Mouse (Mus musculus): Measurements from ENCODE around the gene Nrarp. TPM values are rescaled to one million over a fixed set of nuclear protein-coding genes. Genes with fewer than 3 reads are reported as not detected.
A peak's percentile ranks its signal among the peaks of the same experiment; 100 is the strongest.

The Nrarp gene
- polyA plus RNA-seq, 1 experiment from 2014 or later = 2.1 TPM

DNA sequence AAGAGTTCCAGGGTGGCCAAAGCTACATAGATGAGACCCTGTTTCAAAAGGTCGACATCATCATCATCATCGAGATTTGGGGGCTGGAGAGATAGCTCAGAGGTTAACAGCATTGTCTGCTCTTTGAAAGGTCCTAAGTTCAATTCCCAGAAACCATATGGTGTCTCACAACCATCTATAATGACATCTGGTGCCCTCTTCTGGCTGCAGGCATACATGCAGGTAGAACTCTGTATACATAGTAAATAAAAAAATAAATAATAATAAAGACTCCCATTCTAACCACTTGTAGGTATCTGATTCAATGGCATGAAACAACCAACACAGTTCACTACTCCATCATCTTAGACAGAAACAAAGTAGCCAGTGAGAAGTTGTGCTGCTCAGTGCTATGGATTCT is 23.6 kb upstream of the Nrarp start:
- Histone ChIP-seq H3K9ac (no peak overlapping the region), H3K27ac (replicated peaks) (no peak overlapping the region), H3K9me3 (replicated peaks) (no peaks in the 10 kb centered on the region), H3K4me1 (replicated peaks) (peaks cover 8% of the 10 kb centered on the region; the same call in 1 of the 2 replicates), H3K27me3 (no peaks in the 10 kb centered on the region), H3K4me2 (no peak overlapping the region), H3K4me3 (replicated peaks) (no peak overlapping the region), H3K36me3 (replicated peaks) (no peaks in the 10 kb centered on the region)
- WGBS (ENCODE audit: insufficient replicate concordance) = 25% methylated on average over 2 of the region's 2 CpGs
- ATAC-seq (ENCODE audit: insufficient read depth) = no peak

DNA sequence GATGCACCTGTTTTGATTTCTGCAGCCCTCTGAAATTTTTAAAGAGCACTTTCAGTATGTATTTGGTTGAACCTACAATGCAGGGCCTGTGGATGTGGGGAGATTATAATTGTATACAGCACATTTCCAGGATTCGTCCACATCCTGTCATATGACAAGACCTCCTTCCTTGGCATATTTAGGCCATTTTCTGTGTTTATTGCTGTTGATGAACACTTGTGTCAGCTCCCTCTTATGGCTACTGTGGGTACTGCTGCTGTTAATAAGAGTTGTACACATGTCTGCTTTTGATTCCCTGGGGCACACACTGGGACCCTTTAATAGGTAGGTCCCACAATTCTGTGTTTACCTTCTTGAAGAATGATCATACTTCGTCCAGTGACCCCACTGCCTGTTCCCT is 22.9 kb upstream of the Nrarp start:
- H3K4me3 ChIP-seq (replicated peaks) = no peak overlapping the region
- WGBS (ENCODE audit: insufficient replicate concordance) = 26% methylated on average over 2 of the region's 2 CpGs
- H3K4me2 ChIP-seq = no peak overlapping the region
- H3K27ac ChIP-seq (replicated peaks) = no peak overlapping the region
- no peaks in the 10 kb centered on the region for H3K36me3 ChIP-seq (replicated peaks)
- peaks cover 2% of the 10 kb centered on the region; the same call in 1 of the 2 replicates for H3K4me1 ChIP-seq (replicated peaks)
- no peaks in the 10 kb centered on the region for H3K27me3 ChIP-seq
- ATAC-seq (ENCODE audit: insufficient read depth) = no peak
- no peaks in the 10 kb centered on the region for H3K9me3 ChIP-seq (replicated peaks)
- no peak overlapping the region for H3K9ac ChIP-seq

DNA sequence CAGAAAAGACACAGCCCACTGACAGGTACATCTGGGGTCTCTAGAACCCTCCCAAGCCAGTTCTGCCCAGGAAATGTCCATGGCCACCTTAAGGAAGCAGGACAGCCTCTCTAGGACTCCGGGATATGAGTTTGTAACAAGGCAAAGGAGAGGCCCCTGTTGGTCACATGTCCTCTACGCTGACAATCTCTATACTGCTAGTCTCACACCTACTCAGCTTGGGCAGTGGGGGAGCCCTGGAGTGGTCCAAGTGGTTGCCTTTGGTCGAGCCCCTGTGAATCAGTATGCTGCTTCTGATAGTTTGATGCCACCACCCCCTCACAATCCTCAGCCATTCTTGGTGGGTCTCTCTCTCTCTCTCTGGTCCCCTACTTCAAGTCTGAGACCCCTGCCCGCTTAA is 13.1 kb upstream of the Nrarp start:
- no peaks in the 10 kb centered on the region for H3K9me3 ChIP-seq (replicated peaks)
- peak overlapping the region; percentile 56 for H3K4me3 ChIP-seq (replicated peaks)
- peak overlapping the region; percentile 53 for H3K27ac ChIP-seq (replicated peaks)
- peak overlapping the region; percentile 84 for H3K4me2 ChIP-seq
- WGBS (ENCODE audit: insufficient replicate concordance) = 27% methylated on average over 4 of the region's 4 CpGs
- H3K27me3 ChIP-seq = peaks cover 13% of the 10 kb centered on the region; the same call in 1 of the 2 replicates
- H3K9ac ChIP-seq = peak overlapping the region; percentile 52; the same call in 1 of the 2 replicates
- H3K36me3 ChIP-seq (replicated peaks) = no peaks in the 10 kb centered on the region
- peaks cover 53% of the 10 kb centered on the region for H3K4me1 ChIP-seq (replicated peaks)
- peak; percentile 31; the same call in 1 of the 2 replicates for ATAC-seq (ENCODE audit: insufficient read depth)

DNA sequence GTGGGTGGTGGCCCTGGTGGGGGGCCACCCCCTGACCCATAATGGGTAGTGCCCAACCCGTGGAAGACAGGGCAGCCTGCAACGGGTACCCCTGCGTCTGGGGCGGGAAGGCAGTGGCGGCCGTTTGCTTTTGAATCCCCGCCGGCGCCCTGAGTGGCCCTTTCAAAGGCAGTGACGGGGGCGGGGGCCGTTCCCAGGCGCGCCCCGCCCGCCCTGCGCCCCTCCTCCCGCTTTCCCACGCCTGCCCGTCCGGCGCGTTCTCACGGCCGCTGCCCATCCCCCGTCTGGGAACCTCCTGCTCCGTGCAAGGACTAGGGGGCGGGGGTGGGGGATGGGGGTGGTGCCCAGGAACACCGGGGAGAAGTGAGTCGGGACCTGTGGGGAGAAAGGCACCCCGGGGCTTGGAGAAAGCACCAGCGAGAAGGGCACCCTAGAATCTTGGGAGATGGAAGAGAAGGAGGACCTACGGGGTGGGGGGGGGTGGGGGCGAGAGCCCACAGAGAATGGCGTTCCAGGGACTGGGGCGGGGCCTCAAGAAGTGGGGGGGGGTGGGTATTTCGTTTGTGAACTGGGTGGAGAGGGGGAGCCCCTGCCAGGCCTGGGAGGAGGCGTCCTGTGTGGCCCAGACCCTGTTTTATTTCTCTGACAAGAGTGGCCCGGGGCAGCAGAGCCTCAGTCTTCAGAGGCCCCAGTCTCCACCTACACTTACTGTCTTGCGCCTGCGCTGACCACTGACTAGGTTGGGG is 12.5 kb upstream of the Nrarp start:
- H3K9ac ChIP-seq = peak overlapping the region; percentile 52; the same call in 1 of the 2 replicates
- H3K27ac ChIP-seq (replicated peaks) = peak overlapping the region; percentile 53
- ATAC-seq (ENCODE audit: insufficient read depth) = peak; percentile 52
- peak overlapping the region; percentile 56 for H3K4me3 ChIP-seq (replicated peaks)
- H3K27me3 ChIP-seq = peaks cover 13% of the 10 kb centered on the region; the same call in 1 of the 2 replicates
- WGBS (ENCODE audit: insufficient replicate concordance) = 3% methylated on average over 41 of the region's 41 CpGs
- no peaks in the 10 kb centered on the region for H3K36me3 ChIP-seq (replicated peaks)
- no peaks in the 10 kb centered on the region for H3K9me3 ChIP-seq (replicated peaks)
- H3K4me1 ChIP-seq (replicated peaks) = peaks cover 60% of the 10 kb centered on the region
- peak overlapping the region; percentile 84 for H3K4me2 ChIP-seq

DNA sequence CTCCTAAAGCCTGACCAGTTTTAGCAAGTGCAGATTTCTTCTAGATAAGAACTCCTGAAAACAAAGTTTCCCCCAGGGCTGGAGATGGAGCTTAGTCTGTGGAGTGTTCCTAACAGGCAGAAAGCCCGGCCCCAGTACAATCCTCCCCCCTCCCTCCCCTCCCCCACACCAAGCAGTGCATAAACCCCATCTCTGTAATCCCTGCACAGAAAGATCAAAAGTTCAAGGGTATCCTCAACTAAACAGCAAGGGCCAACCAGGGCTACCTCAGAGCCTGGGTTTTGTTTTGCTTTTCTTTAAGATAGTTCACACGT is 11.9 kb upstream of the Nrarp start:
- Histone ChIP-seq H3K9ac (peak overlapping the region; percentile 52; the same call in 1 of the 2 replicates), H3K4me1 (replicated peaks) (peaks cover 64% of the 10 kb centered on the region), H3K9me3 (replicated peaks) (no peaks in the 10 kb centered on the region), H3K27ac (replicated peaks) (peak overlapping the region; percentile 53; the same call in 1 of the 2 replicates), H3K4me2 (peak overlapping the region; percentile 84), H3K27me3 (peaks cover 8% of the 10 kb centered on the region; the same call in 1 of the 2 replicates), H3K36me3 (replicated peaks) (no peaks in the 10 kb centered on the region), H3K4me3 (replicated peaks) (peak overlapping the region; percentile 56)
- 24% methylated on average over 2 of the region's 2 CpGs for WGBS (ENCODE audit: insufficient replicate concordance)
- ATAC-seq (ENCODE audit: insufficient read depth) = no peak

DNA sequence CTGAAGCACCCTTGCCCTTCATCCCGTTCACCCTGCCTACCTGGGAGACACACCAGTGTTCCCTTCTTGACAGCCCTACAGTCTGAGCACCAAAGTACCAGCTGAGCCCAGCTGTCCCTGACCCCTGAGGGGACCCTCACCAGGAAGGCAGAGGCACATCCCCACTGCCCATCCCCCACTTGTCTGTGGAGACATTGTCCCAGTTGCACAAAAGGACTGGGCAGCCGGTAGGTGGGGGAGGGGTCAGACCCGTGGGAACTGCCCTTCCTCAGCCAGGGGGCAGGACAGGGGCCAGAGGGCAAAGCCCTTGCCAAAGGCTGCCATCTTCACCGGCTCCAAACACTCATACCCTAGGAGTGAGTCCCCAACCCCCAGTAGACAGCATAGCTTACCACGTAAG is 10.8 kb upstream of the Nrarp start:
- no peak overlapping the region for H3K4me2 ChIP-seq
- no peak overlapping the region for H3K9ac ChIP-seq
- H3K27ac ChIP-seq (replicated peaks) = no peak overlapping the region
- ATAC-seq (ENCODE audit: insufficient read depth) = no peak
- no peak overlapping the region for H3K4me3 ChIP-seq (replicated peaks)
- no peaks in the 10 kb centered on the region for H3K27me3 ChIP-seq
- WGBS (ENCODE audit: insufficient replicate concordance) = 42% methylated on average over 5 of the region's 5 CpGs
- H3K4me1 ChIP-seq (replicated peaks) = peaks cover 73% of the 10 kb centered on the region
- H3K36me3 ChIP-seq (replicated peaks) = no peaks in the 10 kb centered on the region
- H3K9me3 ChIP-seq (replicated peaks) = no peaks in the 10 kb centered on the region

DNA sequence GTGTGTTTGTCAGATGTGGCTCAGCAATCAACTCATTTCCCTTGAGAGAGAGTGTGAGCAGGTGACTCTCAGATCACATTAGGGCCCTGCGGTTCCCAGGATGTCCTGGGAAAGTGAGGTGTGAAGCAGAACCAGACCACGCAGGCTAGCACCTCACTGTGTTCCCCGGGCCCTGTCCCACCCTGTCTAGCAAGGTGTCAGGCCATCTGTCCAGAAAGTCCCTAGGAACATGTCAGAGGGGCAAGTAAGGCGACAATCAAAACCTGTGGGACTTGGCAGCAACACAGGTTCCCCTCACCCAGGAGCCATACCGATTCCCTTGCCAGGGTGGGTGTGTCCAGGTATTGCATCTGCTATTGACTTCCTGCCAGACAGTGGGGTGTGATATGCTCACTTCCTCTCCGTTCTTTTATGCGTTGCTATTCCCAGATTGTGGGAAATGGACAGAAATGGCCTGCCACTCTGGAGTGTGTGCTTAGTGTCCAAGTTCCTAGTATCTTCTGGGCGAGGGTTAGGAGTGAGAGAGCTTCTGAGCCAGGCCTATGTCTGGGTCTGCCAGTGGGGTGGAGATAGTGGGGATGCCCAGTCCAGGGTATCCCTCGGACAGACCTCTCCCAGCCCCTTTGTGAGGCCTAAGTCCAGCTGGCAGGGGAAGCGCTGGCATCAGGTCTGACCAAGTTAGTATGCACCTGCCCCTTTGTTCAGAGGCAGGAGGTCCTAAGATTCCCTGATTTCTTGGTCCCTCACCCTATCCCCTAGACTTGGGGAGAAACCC is 10.0 kb upstream of the Nrarp start:
- peaks cover 75% of the 10 kb centered on the region for H3K4me1 ChIP-seq (replicated peaks)
- H3K27ac ChIP-seq (replicated peaks) = no peak overlapping the region
- 45% methylated on average over 10 of the region's 10 CpGs for WGBS (ENCODE audit: insufficient replicate concordance)
- H3K9ac ChIP-seq = no peak overlapping the region
- H3K9me3 ChIP-seq (replicated peaks) = no peaks in the 10 kb centered on the region
- no peak for ATAC-seq (ENCODE audit: insufficient read depth)
- no peaks in the 10 kb centered on the region for H3K36me3 ChIP-seq (replicated peaks)
- no peak overlapping the region for H3K4me2 ChIP-seq
- no peaks in the 10 kb centered on the region for H3K27me3 ChIP-seq
- H3K4me3 ChIP-seq (replicated peaks) = no peak overlapping the region

DNA sequence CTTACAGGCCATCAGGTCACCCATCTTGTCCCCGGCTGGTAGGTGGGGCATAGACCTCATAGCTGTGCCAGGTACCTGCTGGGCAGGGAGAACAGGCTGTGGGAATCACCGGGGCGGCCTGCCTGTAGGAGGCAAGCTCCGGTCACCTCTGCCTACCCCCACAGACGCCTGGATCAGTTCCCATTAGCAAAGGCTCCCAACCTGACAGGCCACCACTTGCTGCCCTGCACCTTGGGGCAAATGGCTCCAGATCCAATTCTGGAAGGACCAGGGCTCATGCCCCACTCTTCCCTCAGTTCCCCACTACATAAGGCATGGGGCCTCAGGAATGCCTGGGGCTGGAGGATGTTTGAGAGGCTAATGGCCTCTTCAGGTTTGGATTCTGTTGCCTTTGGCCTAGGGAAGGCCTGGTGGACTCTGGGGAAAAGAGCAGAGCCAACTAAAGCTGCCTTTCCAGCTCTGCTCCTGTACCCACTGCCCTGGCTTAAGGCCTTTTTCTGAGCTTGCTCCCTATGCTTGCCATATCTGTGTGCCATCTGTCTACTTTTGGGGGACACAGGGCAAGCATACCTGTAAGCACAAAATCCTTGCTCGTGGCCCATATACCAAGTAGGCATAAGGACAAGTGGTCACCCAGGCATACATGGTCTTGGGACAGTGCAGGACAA is 9.3 kb upstream of the Nrarp start:
- no peaks in the 10 kb centered on the region for H3K36me3 ChIP-seq (replicated peaks)
- H3K27me3 ChIP-seq = no peaks in the 10 kb centered on the region
- ATAC-seq (ENCODE audit: insufficient read depth) = no peak
- H3K4me3 ChIP-seq (replicated peaks) = no peak overlapping the region
- no peak overlapping the region for H3K27ac ChIP-seq (replicated peaks)
- no peaks in the 10 kb centered on the region for H3K9me3 ChIP-seq (replicated peaks)
- 83% methylated on average over 6 of the region's 6 CpGs for WGBS (ENCODE audit: insufficient replicate concordance)
- H3K4me2 ChIP-seq = no peak overlapping the region
- peaks cover 81% of the 10 kb centered on the region for H3K4me1 ChIP-seq (replicated peaks)
- no peak overlapping the region for H3K9ac ChIP-seq

DNA sequence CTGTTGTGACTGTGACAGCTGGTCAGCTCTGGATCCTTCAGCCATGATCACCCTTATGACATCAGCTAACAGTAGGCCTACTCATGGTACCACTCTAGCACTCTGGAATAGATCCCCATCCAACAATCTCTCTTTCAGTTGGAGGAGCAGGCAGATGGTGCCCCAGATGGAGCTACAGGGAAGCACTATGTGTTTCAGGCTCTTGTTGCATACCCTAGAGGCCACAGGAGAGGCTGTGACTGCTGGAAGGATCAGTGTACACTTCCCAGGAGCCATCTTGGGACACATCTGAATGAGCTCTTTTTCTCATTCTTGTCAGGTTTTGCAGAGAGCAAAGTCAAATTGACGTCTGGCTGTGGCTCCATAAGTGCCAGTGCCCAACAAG is 8.8 kb upstream of the Nrarp start:
- H3K4me3 ChIP-seq (replicated peaks) = no peak overlapping the region
- H3K9me3 ChIP-seq (replicated peaks) = no peaks in the 10 kb centered on the region
- H3K27me3 ChIP-seq = peaks cover 5% of the 10 kb centered on the region
- H3K27ac ChIP-seq (replicated peaks) = no peak overlapping the region
- no peak overlapping the region for H3K4me2 ChIP-seq
- no peak overlapping the region for H3K9ac ChIP-seq
- no peak for ATAC-seq (ENCODE audit: insufficient read depth)
- H3K36me3 ChIP-seq (replicated peaks) = no peaks in the 10 kb centered on the region
- peaks cover 80% of the 10 kb centered on the region for H3K4me1 ChIP-seq (replicated peaks)
- WGBS (ENCODE audit: insufficient replicate concordance) = 62% methylated on average over 1 of the region's 1 CpGs

DNA sequence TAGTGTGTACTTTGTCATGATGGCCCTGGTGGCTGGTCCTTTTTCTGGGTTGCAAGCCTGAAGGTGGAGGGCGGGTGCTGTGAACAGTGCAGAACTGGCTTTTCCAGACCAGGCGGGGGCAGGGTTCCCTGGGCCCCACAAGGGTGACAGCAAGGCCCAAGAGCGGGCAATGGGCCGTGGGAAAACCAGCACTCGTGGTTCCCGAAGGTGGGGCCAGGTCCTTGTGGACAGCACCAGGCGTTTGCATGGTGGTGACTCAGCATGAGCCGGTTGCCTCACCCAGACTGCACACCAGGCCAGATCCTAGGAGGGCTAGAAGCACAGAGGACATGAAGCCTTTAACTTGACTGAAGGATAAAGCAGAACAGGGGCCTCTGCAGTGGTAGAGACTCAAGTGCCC is 7.9 kb upstream of the Nrarp start:
- Histone ChIP-seq H3K4me1 (replicated peaks) (peaks cover 72% of the 10 kb centered on the region), H3K27ac (replicated peaks) (no peak overlapping the region; the same call in 1 of the 2 replicates), H3K27me3 (peaks cover 12% of the 10 kb centered on the region), H3K4me3 (replicated peaks) (no peak overlapping the region), H3K9me3 (replicated peaks) (no peaks in the 10 kb centered on the region), H3K36me3 (replicated peaks) (no peaks in the 10 kb centered on the region), H3K9ac (no peak overlapping the region), H3K4me2 (no peak overlapping the region)
- ATAC-seq (ENCODE audit: insufficient read depth) = no peak
- WGBS (ENCODE audit: insufficient replicate concordance) = 37% methylated on average over 8 of the region's 8 CpGs

DNA sequence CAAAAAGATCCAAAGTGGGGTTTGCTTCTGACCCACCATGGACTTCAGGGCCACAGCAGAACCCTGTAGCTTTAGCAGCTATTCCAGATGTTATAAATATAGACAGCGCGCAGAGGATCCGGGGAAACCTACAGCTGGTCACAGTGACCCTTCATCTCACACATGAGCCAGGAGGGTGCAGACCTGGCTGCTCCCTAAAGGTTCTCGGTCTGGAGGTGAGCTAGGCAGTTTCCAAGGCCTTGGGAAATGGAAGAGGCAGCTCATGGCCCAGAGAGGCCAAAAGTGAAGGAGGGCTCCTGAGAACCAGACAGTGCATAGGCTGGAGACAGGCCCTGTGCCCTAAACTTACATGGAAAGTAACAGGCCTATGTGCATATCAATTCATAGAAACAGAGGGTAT is 6.7 kb upstream of the Nrarp start:
- Histone ChIP-seq H3K9ac (no peak overlapping the region), H3K27ac (replicated peaks) (no peak overlapping the region), H3K4me2 (no peak overlapping the region), H3K36me3 (replicated peaks) (no peaks in the 10 kb centered on the region), H3K9me3 (replicated peaks) (no peaks in the 10 kb centered on the region), H3K4me1 (replicated peaks) (peaks cover 72% of the 10 kb centered on the region), H3K4me3 (replicated peaks) (no peak overlapping the region), H3K27me3 (peaks cover 24% of the 10 kb centered on the region)
- WGBS (ENCODE audit: insufficient replicate concordance) = 90% methylated on average over 4 of the region's 4 CpGs
- no peak for ATAC-seq (ENCODE audit: insufficient read depth)

Data from liver, embryonic 15.5 days (tissue).